Mouse (Mus musculus): ENCODE measurements around the gene Myo7a. TPM values are rescaled to one million over a fixed set of nuclear protein-coding genes. Genes with fewer than 3 reads are reported as not detected.

Gene Myo7a
- polyA plus RNA-seq, 1 experiment from 2014 or later: 15.8 TPM

Other genes starting within 250 kb of the Myo7a start
- gene Gdpd4, start 199.6 kb downstream of the Myo7a start, polyA plus RNA-seq (2016; fragmentation: Nextera tagmentation; extraction: Ambion mirVana): 0.06 and 0.13 TPM in 2 replicates
- gene Omp, start 26.0 kb upstream of the Myo7a start, polyA plus RNA-seq (2016; fragmentation: Nextera tagmentation; extraction: Ambion mirVana): 0.45 and 0.68 TPM in 2 replicates
- gene Capn5, start 58.8 kb upstream of the Myo7a start, polyA plus RNA-seq (2016; fragmentation: Nextera tagmentation; extraction: Ambion mirVana): 13.9 and 16.0 TPM in 2 replicates
- 0.08 and 0.18 TPM in 2 replicates for gene B3gnt6, start 80.0 kb upstream of the Myo7a start, polyA plus RNA-seq (2016; fragmentation: Nextera tagmentation; extraction: Ambion mirVana)
- gene Acer3, start 201.7 kb upstream of the Myo7a start, polyA plus RNA-seq (2016; fragmentation: Nextera tagmentation; extraction: Ambion mirVana): 15.8 and 20.0 TPM in 2 replicates
- gene Tsku, start 241.8 kb upstream of the Myo7a start, polyA plus RNA-seq (2016; fragmentation: Nextera tagmentation; extraction: Ambion mirVana): 7.7 and 8.3 TPM in 2 replicates

All from neural tube, embryonic 12.5 days (tissue).